Mouse (Mus musculus) brain, embryonic 14.5 days (tissue): Measurements from ENCODE around the gene BC051665. TPM values are rescaled to one million over a fixed set of nuclear protein-coding genes. Genes with fewer than 3 reads are reported as not detected.

Experiments used
- DNase-seq: peaks from one replicate; pipeline ENCODE4 v3.0.0-alpha.2; 2011; ENCODE audit warnings: low read depth
- CTCF ChIP-seq: fragments of 200-500 bp; IDR thresholded peaks from 2 replicates; pipeline ENCODE4 v1.5.1; 2012; ENCODE audit warnings: inconsistent platforms, mild to moderate bottlenecking, moderate library complexity, borderline replicate concordance; ENCODE audit not compliant: insufficient read depth, insufficient read length; ENCODE audit errors: extremely low read depth
- POLR2A ChIP-seq: fragments of 200-500 bp; IDR thresholded peaks from 2 replicates; pipeline ENCODE4 v1.6.1; 2012; ENCODE audit warnings: mild to moderate bottlenecking, inconsistent platforms, borderline replicate concordance; ENCODE audit not compliant: poor library complexity, insufficient read depth, insufficient read length, severe bottlenecking; ENCODE audit errors: extremely low read depth
- polyA plus RNA-seq: library from polyadenylated mRNA; depleted of rRNA; stranded (reverse); fragments of >200 nt; gene quantifications from 2 replicates; pipeline ENCODE4 v1.2.3, GENCODE M21; 2012; rRNA removed

The BC051665 gene
- polyA plus RNA-seq, 1 experiment: not detected

GRCm38 (mm10) chr13:60743381-60744077, 42.6 kb downstream of the BC051665 start:
- peak; percentile 68 for DNase-seq
- TF ChIP-seq POLR2A (no peak), CTCF (no peak)

GRCm38 (mm10) chr13:60742611-60743010, 43.6 kb downstream of the BC051665 start:
- DNase-seq: no peak
- TF ChIP-seq CTCF: no peak
- TF ChIP-seq POLR2A: no peak

- DNase-seq: no peak
- TF ChIP-seq CTCF: 0 out of 2 replicates have a peak, but pooled peaks have one; percentile 12
- no peak for TF ChIP-seq POLR2A
Measured at GRCm38 (mm10) chr13:60740248-60740647, 45.9 kb downstream of the BC051665 start.

- peak; percentile 85 for DNase-seq
Measured at GRCm38 (mm10) chr13:60738429-60738828, 47.7 kb downstream of the BC051665 start.

GRCm38 (mm10) chr13:60737632-60738324, 48.4 kb downstream of the BC051665 start:
- no peak for TF ChIP-seq CTCF
- no peak for TF ChIP-seq POLR2A
- peak; percentile 68 for DNase-seq

More at GRCm38 (mm10) chr13:60738429-60738828, 47.7 kb downstream of the BC051665 start:
- TF ChIP-seq POLR2A: no peak
- peak; percentile 80 for TF ChIP-seq CTCF

GRCm38 (mm10) chr13:60736421-60737105, 49.6 kb downstream of the BC051665 start:
- TF ChIP-seq CTCF (no peak), POLR2A (no peak)
- no peak for DNase-seq

- DNase-seq: no peak
- TF ChIP-seq POLR2A: no peak
- no peak for TF ChIP-seq CTCF
Measured at GRCm38 (mm10) chr13:60735306-60735705, 50.9 kb downstream of the BC051665 start.

Other genes with a start within 250 kb of the BC051665 start
- gene Dapk1, start 184.4 kb downstream of the BC051665 start, polyA plus RNA-seq: 107 and 112 TPM in 2 replicates
- gene Ctsll3, start 16.5 kb upstream of the BC051665 start, polyA plus RNA-seq: not detected in 2 replicates
- gene 4930486L24Rik, start 78.1 kb upstream of the BC051665 start, polyA plus RNA-seq: 0.08 and 0.14 TPM in 2 replicates
- not detected in 2 replicates for gene Gm49392, start 110.5 kb upstream of the BC051665 start, polyA plus RNA-seq
- gene Ctla2b, start 111.1 kb upstream of the BC051665 start, polyA plus RNA-seq: 1.6 TPM in 2 replicates
- 0.27 and 0.39 TPM in 2 replicates for gene Tpbpb, start 118.5 kb upstream of the BC051665 start, polyA plus RNA-seq
- not detected in 2 replicates for gene Gm49393, start 149.2 kb upstream of the BC051665 start, polyA plus RNA-seq
- gene Gm49391, start 150.2 kb upstream of the BC051665 start, polyA plus RNA-seq: 2.0 and 3.1 TPM in 2 replicates
- 5.8 and 10.6 TPM in 2 replicates for gene Ctla2a, start 150.3 kb upstream of the BC051665 start, polyA plus RNA-seq
- gene Tpbpa, start 155.6 kb upstream of the BC051665 start, polyA plus RNA-seq: 0.78 and 2.0 TPM in 2 replicates
- 0.05 and 0.34 TPM in 2 replicates for gene Ctsj, start 219.6 kb upstream of the BC051665 start, polyA plus RNA-seq